Mouse (Mus musculus) hematopoietic multipotent progenitor cell, adult 10-12 weeks (in vitro differentiated cells): ENCODE data around the gene Fbxl3. TPM values are rescaled to one million over a fixed set of nuclear protein-coding genes. Genes with fewer than 3 reads are reported as not detected.

ENCODE experiments used
- polyA plus RNA-seq: library from polyadenylated mRNA; stranded (reverse); fragments of >175 nt; gene quantifications from 2 replicates; pipeline ENCODE4 v1.2.3, GENCODE M21; 2012; ENCODE audit warnings: low replicate concordance

Gene Fbxl3
- polyA plus RNA-seq = 16.7 and 29.4 TPM in 2 replicates

DNA sequence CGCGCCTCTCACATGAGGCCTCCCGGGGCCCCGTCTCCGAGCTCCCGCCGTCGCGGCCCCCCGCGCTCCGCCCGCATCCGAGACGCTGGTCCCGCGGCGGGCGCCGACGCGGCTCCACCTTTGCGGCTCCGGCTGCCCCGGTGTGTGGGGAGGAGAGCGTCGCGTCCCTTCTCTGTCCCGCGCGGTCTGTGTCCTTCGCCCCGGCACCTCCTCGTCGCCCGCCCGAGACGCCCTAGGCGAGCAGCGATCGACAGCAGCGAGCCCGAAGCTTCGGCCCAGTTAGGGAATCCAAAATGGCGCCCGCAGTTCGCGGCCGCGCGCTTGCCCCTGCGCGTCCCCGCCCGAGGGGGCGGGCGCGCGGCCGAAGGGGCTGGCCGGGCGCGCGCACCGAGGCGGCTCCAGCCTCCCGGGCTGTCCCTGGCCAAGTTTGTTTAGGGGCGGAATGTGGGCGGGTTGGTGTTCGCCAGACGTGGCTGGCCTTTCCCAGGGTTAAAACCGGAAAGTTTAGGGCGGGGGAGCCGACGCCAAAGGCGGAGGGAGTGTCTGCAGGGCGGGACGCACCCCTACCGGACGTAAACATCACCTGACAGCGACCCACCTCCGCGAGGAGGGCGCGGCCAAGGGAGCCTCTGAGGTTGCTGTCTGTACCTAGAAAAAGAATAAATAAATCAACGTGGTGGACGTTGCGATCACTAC is at the start of gene Fbxl3:
Gene Fbxl3, minus strand, starts transcription at position 329 of the 696 bp plus-strand sequence.

DNA sequence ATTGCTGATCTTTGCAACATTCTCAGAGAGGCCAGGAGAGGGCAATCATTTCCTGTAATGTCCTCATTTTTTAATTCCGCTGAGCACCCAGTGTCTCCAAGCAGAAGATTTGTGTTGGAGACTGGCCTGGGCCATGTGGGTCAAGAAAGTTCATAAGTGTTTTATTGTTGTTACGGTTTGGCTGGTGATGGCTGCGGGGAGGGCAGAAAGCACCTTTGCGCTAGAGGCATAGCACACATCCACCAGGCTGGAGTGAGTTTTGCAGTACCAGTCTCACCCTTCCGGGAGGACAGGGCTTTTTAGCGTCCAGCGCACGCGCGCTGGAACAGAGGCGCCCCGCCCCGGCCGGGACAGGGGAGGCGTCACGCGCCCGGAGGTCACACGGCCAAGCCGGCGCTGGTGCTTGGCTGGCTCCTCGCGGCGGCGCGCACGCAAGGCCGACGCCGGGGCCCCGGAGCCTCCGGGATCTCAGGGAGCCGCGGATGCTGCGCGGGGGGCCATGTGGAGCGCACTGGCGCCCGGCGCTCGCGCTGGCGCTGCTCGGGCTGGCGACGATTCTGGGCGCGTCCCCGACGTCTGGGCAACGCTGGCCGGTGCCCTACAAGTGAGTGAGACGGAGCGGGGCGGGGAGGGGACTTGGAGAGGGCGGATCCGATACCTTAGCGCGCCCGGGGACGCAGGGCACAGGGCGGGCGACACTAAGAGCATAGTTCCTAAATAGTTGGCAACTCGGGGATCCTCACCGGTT is 29.3 kb downstream of the Fbxl3 start, which contains the start of gene Cln5:
Gene Cln5, plus strand, starts transcription at position 353 of the 748 bp plus-strand sequence.

DNA sequence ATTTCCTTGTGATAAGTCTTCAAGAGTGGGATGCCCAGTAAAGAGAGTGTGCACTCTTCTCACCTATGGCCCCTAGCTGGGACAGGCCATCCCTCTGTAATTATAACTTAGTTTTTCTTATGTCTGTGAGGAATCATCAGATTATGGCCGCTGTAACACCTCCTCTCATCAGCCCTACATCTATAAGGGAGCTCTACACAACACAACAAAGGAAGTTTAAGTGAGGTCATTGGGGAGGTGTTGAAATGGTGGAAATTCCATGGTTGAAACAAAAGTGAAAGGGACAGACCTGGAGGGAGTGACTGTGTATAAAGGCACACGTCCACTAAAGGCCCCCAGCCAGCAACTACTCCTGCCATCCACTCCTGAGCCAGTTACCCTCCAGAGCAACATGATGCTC is 52.7 kb downstream of the Fbxl3 start, which contains the start of gene Acod1:
Gene Acod1, plus strand, starts transcription at position 301 of the 400 bp plus-strand sequence.

Other genes with a start within 250 kb of the Fbxl3 start
- gene Kctd12, start 116.9 kb downstream of the Fbxl3 start, polyA plus RNA-seq = 75.6 and 168 TPM in 2 replicates
- 0.23 TPM in 1 of 2 replicates, not detected in the other for gene Acod1, start 52.6 kb downstream of the Fbxl3 start, polyA plus RNA-seq
- gene Cln5, start 29.4 kb downstream of the Fbxl3 start, polyA plus RNA-seq = 11.4 and 14.1 TPM in 2 replicates
- gene Mycbp2, start 247.2 kb upstream of the Fbxl3 start, polyA plus RNA-seq = 12.3 and 46.5 TPM in 2 replicates